Mouse (Mus musculus) intestine, embryonic 16.5 days (tissue): Measurements from ENCODE around the gene Srprb. TPM values are rescaled to one million over a fixed set of nuclear protein-coding genes. Genes with fewer than 3 reads are reported as not detected.

Source experiments
- ATAC-seq: fragments of 200-750 bp; cut with Nextera tagmentation; 2 replicates; pipeline ENCODE4 v1.8.0; 2017; ENCODE audit warnings: moderate TSS enrichment, moderate library complexity
- H3K27ac ChIP-seq: fragments of 300-500 bp; sonication (generic); 2 replicates; pipeline ENCODE4 v1.5.1; 2014; ENCODE audit warnings: mild to moderate bottlenecking, low read length
- H3K27me3 ChIP-seq: fragments of 300-500 bp; sonication (generic); replicated peaks from 2 replicates; pipeline ENCODE4 v1.6.1; 2014; ENCODE audit warnings: low read length, control low read depth, mixed read lengths; ENCODE audit not compliant: control insufficient read depth, insufficient read depth
- H3K36me3 ChIP-seq: fragments of 300-500 bp; sonication (generic); 2 replicates; pipeline ENCODE4 v1.6.1; 2014; ENCODE audit warnings: low read length, control low read depth; ENCODE audit not compliant: control insufficient read depth, insufficient read depth
- H3K4me1 ChIP-seq: fragments of 300-500 bp; sonication (generic); 2 replicates; pipeline ENCODE4 v1.6.1; 2014; ENCODE audit warnings: low read length, control low read depth, mixed read lengths; ENCODE audit not compliant: control insufficient read depth, insufficient read depth
- H3K4me2 ChIP-seq: fragments of 300-500 bp; sonication (generic); 2 replicates; pipeline ENCODE4 v1.6.1; 2014; ENCODE audit warnings: low read depth, low read length, control low read depth
- H3K4me3 ChIP-seq: fragments of 300-500 bp; sonication (generic); 2 replicates; pipeline ENCODE4 v1.5.1; 2014; ENCODE audit warnings: mild to moderate bottlenecking, low read length
- H3K9ac ChIP-seq: fragments of 300-500 bp; sonication (generic); 2 replicates; pipeline ENCODE4 v1.6.1; 2014; ENCODE audit warnings: low read depth, low read length
- H3K9me3 ChIP-seq: fragments of 300-500 bp; sonication (generic); 2 replicates; pipeline ENCODE4 v1.6.1; 2016; ENCODE audit warnings: low read length, control low read depth; ENCODE audit not compliant: control insufficient read depth
- WGBS: fragments of 180-500 bp; shearing (Covaris S2); extraction: QIAGEN DNeasy Blood & Tissue Kit; methylation state at CpG from one replicate; pipeline ENCODE4 v1.1.7; 2014; 5-methylcytosine and 5-hydroxymethylcytosine counted together
- polyA plus RNA-seq: library from polyadenylated mRNA; unstranded; fragments of >200 nt; fragmentation: Nextera tagmentation; extraction: Ambion mirVana; gene quantifications from 2 replicates; pipeline ENCODE4 v1.2.1, GENCODE M21; 2015

Gene Srprb
- polyA plus RNA-seq, 1 experiment from 2014 or later: 51.7 TPM

GRCm38 (mm10) chr9:103232232-103233005, 30.5 kb upstream of the Srprb start:
- H3K27ac ChIP-seq: no peak overlapping the region
- H3K9me3 ChIP-seq: no peaks in the 10 kb centered on the region
- ATAC-seq: no peak
- H3K4me3 ChIP-seq: no peak overlapping the region
- H3K4me2 ChIP-seq: no peak overlapping the region
- 91% methylated on average over 7 of the region's 7 CpGs for WGBS
- H3K36me3 ChIP-seq: no peaks in the 10 kb centered on the region
- no peaks in the 10 kb centered on the region for H3K4me1 ChIP-seq
- no peak overlapping the region for H3K9ac ChIP-seq
- no peaks in the 10 kb centered on the region; the same call in 1 of the 2 replicates for H3K27me3 ChIP-seq

DNA sequence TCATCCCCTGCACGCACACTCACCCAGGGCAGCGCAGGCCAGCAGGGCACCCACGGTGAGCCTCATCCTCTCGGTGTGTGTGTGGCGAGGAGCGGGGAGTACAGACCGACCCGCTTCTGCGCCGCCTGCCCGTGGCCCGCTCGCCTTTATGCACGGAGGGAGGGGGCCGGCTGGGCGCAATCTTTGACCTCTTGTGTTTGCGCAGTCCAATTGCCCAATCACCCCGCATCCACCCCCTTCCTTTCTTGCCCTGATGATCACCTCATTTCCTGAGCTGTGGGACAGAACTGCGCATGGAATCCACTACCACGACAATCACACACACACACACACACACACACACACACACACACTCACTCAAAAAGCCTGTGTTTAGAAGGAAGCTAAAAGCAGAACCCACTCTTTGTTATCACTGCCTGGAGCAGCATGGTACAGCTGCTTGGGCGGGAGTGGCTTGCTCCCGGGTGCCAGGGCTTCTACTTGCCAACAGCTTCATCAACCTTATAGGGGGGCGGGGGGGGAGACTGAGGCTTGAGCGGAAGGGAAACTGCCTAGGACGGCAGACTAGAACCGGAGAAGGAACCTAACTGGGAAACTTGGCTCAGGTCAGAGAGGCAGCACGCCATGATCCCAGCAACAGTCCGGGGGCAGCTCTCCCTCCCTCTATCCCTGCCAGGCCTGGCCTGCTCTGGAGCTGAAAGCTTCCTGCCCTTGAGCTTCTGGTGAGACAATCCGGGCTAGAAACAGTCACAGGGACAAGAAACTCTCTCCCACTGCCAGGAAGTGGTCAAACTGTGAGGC, 28.4 kb upstream of the Srprb start, which contains the start of the genes Gm20425 and Trf:
Gene Gm20425 (minus strand): TSS at position 157 of the 801 bp plus-strand sequence.
Gene Trf (minus strand): TSS at position 294 of the 801 bp plus-strand sequence.
- H3K4me2 ChIP-seq: peak within 1 kb of the TSS; percentile 52
- no peaks in the 10 kb centered on the region; the same call in 1 of the 2 replicates for H3K27me3 ChIP-seq
- 27% methylated on average over 26 of the region's 29 CpGs for WGBS
- ATAC-seq: peak; percentile 85
- no peaks in the 10 kb centered on the region for H3K36me3 ChIP-seq
- peak within 1 kb of the TSS; percentile 63 for H3K9ac ChIP-seq
- H3K4me1 ChIP-seq: no peaks in the 10 kb centered on the region
- peak within 1 kb of the TSS; percentile 40 for H3K4me3 ChIP-seq
- H3K9me3 ChIP-seq: no peaks in the 10 kb centered on the region
- H3K27ac ChIP-seq: peak within 1 kb of the TSS; percentile 9

GRCm38 (mm10) chr9:103229037-103229867, 27.3 kb upstream of the Srprb start:
- Histone ChIP-seq H3K27me3 (no peaks in the 10 kb centered on the region; the same call in 1 of the 2 replicates), H3K36me3 (no peaks in the 10 kb centered on the region), H3K27ac (no peak overlapping the region), H3K9ac (peak overlapping the region; percentile 63), H3K4me3 (peak overlapping the region; percentile 40), H3K9me3 (no peaks in the 10 kb centered on the region), H3K4me2 (peak overlapping the region; percentile 18; the same call in 1 of the 2 replicates), H3K4me1 (no peaks in the 10 kb centered on the region)
- ATAC-seq: peak; percentile 4; the same call in 1 of the 2 replicates
- 80% methylated on average over 15 of the region's 15 CpGs for WGBS

DNA sequence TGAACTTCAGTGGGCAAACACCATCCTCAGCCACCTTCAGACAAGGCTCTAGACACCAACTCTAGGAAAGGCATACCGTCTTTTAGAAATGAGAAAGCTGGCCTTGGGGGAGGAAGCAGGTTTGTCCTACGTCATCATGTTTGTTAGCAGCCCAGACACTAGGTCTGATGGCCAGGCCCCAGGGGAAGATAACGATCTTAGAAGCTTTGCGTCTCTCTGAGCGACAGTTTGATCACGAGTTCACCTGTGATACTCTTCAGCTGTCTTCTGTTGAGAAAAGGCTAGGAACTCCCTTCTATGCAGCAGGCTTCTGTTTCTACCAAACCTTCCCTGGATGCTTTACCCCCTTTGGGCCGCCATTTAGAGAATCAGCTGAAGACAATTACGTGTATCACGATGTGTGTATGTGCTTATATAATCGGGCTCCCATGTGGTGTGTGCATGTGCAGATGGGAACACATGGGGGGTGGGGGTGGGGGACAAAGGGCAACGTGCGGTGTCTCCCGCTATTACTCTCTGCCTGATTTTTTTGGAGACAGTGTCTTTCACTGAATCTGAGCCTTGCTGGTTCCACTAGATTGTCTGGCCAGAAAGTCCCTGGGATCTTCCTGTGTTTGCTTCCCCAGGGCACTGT, 26.6 kb upstream of the Srprb start:
- H3K9ac ChIP-seq: no peak overlapping the region
- H3K4me1 ChIP-seq: no peaks in the 10 kb centered on the region
- H3K4me2 ChIP-seq: no peak overlapping the region
- no peaks in the 10 kb centered on the region for H3K9me3 ChIP-seq
- no peaks in the 10 kb centered on the region; the same call in 1 of the 2 replicates for H3K27me3 ChIP-seq
- H3K27ac ChIP-seq: no peak overlapping the region
- no peak for ATAC-seq
- WGBS: 75% methylated on average over 13 of the region's 13 CpGs
- no peaks in the 10 kb centered on the region for H3K36me3 ChIP-seq
- H3K4me3 ChIP-seq: no peak overlapping the region

GRCm38 (mm10) chr9:103227760-103228159, 25.8 kb upstream of the Srprb start:
- no peaks in the 10 kb centered on the region for H3K4me1 ChIP-seq
- no peak overlapping the region for H3K4me3 ChIP-seq
- no peak overlapping the region for H3K4me2 ChIP-seq
- H3K36me3 ChIP-seq: no peaks in the 10 kb centered on the region
- H3K27me3 ChIP-seq: no peaks in the 10 kb centered on the region
- no peak overlapping the region for H3K9ac ChIP-seq
- no peak overlapping the region for H3K27ac ChIP-seq
- no peaks in the 10 kb centered on the region for H3K9me3 ChIP-seq
- ATAC-seq: no peak
- 90% methylated on average over 16 of the region's 16 CpGs for WGBS

GRCm38 (mm10) chr9:103226806-103227205, 24.9 kb upstream of the Srprb start:
- Histone ChIP-seq H3K27ac (no peak overlapping the region), H3K9me3 (no peaks in the 10 kb centered on the region), H3K36me3 (no peaks in the 10 kb centered on the region), H3K4me1 (no peaks in the 10 kb centered on the region), H3K27me3 (no peaks in the 10 kb centered on the region), H3K4me3 (no peak overlapping the region), H3K4me2 (no peak overlapping the region), H3K9ac (no peak overlapping the region)
- ATAC-seq: no peak
- 90% methylated on average over 15 of the region's 15 CpGs for WGBS

DNA sequence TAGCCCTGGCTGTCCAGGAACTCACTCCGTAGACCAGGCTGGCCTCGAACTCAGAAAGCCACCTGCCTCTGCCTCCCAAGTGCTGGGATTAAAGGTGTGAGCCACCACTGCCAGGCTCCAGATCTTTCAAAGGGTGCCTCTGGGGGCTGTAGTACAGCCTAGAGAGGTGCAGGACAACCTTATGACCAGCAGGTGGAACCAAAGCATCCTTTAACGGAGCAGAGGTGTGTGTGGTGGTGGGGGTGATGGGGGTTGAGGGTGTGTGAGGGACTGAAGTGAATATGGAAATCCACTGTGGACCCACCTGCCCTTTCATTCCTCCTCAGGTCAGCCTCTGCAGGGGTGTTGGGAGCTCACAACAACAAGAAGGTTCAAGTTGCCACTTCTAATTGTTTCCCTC, 23.5 kb upstream of the Srprb start:
- ATAC-seq: no peak
- H3K27me3 ChIP-seq: no peaks in the 10 kb centered on the region
- H3K9ac ChIP-seq: no peak overlapping the region
- no peaks in the 10 kb centered on the region for H3K9me3 ChIP-seq
- H3K27ac ChIP-seq: no peak overlapping the region
- no peak overlapping the region for H3K4me3 ChIP-seq
- H3K36me3 ChIP-seq: no peaks in the 10 kb centered on the region
- H3K4me1 ChIP-seq: no peaks in the 10 kb centered on the region
- no peak overlapping the region for H3K4me2 ChIP-seq
- WGBS: 57% methylated on average over 3 of the region's 3 CpGs

GRCm38 (mm10) chr9:103224721-103225120, 22.8 kb upstream of the Srprb start:
- H3K36me3 ChIP-seq: no peaks in the 10 kb centered on the region
- H3K9ac ChIP-seq: no peak overlapping the region
- no peaks in the 10 kb centered on the region for H3K9me3 ChIP-seq
- H3K4me1 ChIP-seq: no peaks in the 10 kb centered on the region
- H3K4me3 ChIP-seq: no peak overlapping the region
- WGBS: 95% methylated on average over 7 of the region's 7 CpGs
- no peak overlapping the region for H3K4me2 ChIP-seq
- H3K27me3 ChIP-seq: no peaks in the 10 kb centered on the region
- no peak overlapping the region for H3K27ac ChIP-seq
- ATAC-seq: no peak
